Mouse (Mus musculus): ENCODE data around the gene Fbxo5.

- no peak for TF ChIP-seq CTCF (IDR thresholded peaks at IDR 0.05; ENCODE audit: extremely low read depth, insufficient read depth, low read length)
- TF ChIP-seq POLR2A (IDR thresholded peaks at IDR 0.05; ENCODE audit: extremely low read depth, insufficient read depth, low read length): no peak
Measured at GRCm38 (mm10) chr10:5823291-5823739, 17.9 kb upstream of the Fbxo5 start.

All from cortical plate, adult 2 months (tissue).